Mouse (Mus musculus) heart, embryonic 15.5 days (tissue): ENCODE results near the gene Akap9. TPM values are rescaled to one million over a fixed set of nuclear protein-coding genes. Genes with fewer than 3 reads are reported as not detected.
A peak's percentile ranks its signal among the peaks of the same experiment; 100 is the strongest.
"Not testable (repeated sequence)": the region's sequence is repeated elsewhere in the genome, so short reads cannot be mapped to it uniquely, and the experiment has no call there.

Source experiments
- ATAC-seq: fragments of 200-750 bp; cut with Nextera tagmentation; replicated peaks from 2 replicates; pipeline ENCODE4 v1.8.0; 2017; ENCODE audit warnings: low read depth, moderate TSS enrichment; ENCODE audit not compliant: insufficient number of reproducible peaks, insufficient read depth, low FRiP score
- H3K27ac ChIP-seq: fragments of 300-500 bp; sonication (generic); 2 replicates; pipeline ENCODE4 v1.5.1; 2015; ENCODE audit warnings: mild to moderate bottlenecking, inconsistent platforms
- H3K27me3 ChIP-seq: fragments of 300-500 bp; sonication (generic); 2 replicates; pipeline ENCODE4 v1.6.1; 2015; ENCODE audit warnings: inconsistent platforms
- H3K36me3 ChIP-seq: fragments of 300-500 bp; sonication (generic); 2 replicates; pipeline ENCODE4 v1.6.1; 2015; ENCODE audit warnings: mild to moderate bottlenecking, inconsistent platforms
- H3K4me1 ChIP-seq: fragments of 300-500 bp; sonication (generic); replicated peaks from 2 replicates; pipeline ENCODE4 v1.6.1; 2015; ENCODE audit warnings: inconsistent platforms
- H3K4me2 ChIP-seq: fragments of 300-500 bp; sonication (generic); 2 replicates; pipeline ENCODE4 v1.6.1; 2015; ENCODE audit warnings: inconsistent platforms, mild to moderate bottlenecking, moderate library complexity
- H3K4me3 ChIP-seq: fragments of 300-500 bp; sonication (generic); 2 replicates; pipeline ENCODE4 v1.5.1; 2015; ENCODE audit warnings: mild to moderate bottlenecking, inconsistent platforms
- H3K9ac ChIP-seq: fragments of 300-500 bp; sonication (generic); 2 replicates; pipeline ENCODE4 v1.6.1; 2015; ENCODE audit warnings: mild to moderate bottlenecking, inconsistent platforms
- H3K9me3 ChIP-seq: fragments of 300-500 bp; sonication (generic); replicated peaks from 2 replicates; pipeline ENCODE4 v1.6.1; 2016; ENCODE audit warnings: inconsistent platforms
- WGBS: fragments of 180-500 bp; shearing (Covaris S2); methylation state at CpG from one replicate; pipeline ENCODE4 v1.1.7; 2015; ENCODE audit warnings: mixed read lengths; 5-methylcytosine and 5-hydroxymethylcytosine counted together
- polyA plus RNA-seq: library from polyadenylated mRNA; unstranded; fragments of >200 nt; fragmentation: Nextera tagmentation; extraction: Ambion mirVana; gene quantifications from 2 replicates; pipeline ENCODE4 v1.2.1, GENCODE M21; 2015

Akap9 gene
- polyA plus RNA-seq, 1 experiment from 2014 or later: 102 TPM

DNA sequence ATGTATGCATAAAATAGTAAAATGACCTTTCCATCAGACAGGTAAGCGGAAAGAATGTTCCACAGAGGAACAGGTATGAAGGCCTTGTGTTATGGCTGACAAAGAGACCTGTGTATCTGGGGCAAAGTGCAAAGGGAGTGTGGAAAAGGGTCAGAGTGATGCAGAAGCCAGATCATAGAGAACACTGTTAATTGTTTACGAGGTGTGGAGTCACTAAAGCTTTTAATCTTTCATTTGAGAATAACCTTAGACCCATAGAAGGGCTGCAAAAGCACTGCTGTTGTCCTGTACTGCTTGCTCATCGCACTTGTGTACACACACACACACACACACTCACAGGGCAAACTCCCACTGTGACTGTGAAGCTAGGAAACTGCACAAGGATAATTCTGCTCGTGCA, 91.5 kb downstream of the Akap9 start:
- H3K4me3 ChIP-seq: no peak overlapping the region
- no peaks in the 10 kb centered on the region for H3K27me3 ChIP-seq
- WGBS: 92% methylated on average over 4 of the region's 4 CpGs
- no peak overlapping the region for H3K4me2 ChIP-seq
- ATAC-seq: no peak
- H3K9me3 ChIP-seq: no peaks in the 10 kb centered on the region
- H3K4me1 ChIP-seq: peaks cover 10% of the 10 kb centered on the region; the same call in 1 of the 2 replicates
- H3K36me3 ChIP-seq: no peaks in the 10 kb centered on the region; the same call in 1 of the 2 replicates
- no peak overlapping the region for H3K27ac ChIP-seq
- no peak overlapping the region for H3K9ac ChIP-seq

DNA sequence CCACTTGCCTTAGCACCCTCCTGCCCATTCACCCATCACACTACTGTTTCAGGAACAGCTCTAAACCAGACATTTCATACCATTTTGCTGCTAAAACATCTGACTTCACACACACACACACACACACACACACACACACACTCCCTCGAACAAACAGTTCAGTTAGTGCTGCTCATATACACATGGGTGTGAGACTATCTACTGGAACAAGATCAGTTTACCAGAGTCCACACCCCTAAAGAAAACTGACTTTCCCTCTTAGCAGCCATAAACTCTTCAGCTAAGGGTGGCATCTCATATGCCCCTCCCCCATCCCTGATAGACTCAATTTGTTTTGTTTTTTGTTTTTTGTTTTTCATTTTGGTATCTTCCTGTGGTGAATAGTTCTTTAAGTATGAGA, 92.2 kb downstream of the Akap9 start:
- Histone ChIP-seq H3K27ac (no peak overlapping the region), H3K4me3 (no peak overlapping the region), H3K9me3 (no peaks in the 10 kb centered on the region), H3K4me2 (no peak overlapping the region), H3K4me1 (peaks cover 13% of the 10 kb centered on the region), H3K27me3 (no peaks in the 10 kb centered on the region), H3K9ac (no peak overlapping the region), H3K36me3 (no peaks in the 10 kb centered on the region; the same call in 1 of the 2 replicates)
- 91% methylated on average over 1 of the region's 1 CpGs for WGBS
- ATAC-seq: no peak

DNA sequence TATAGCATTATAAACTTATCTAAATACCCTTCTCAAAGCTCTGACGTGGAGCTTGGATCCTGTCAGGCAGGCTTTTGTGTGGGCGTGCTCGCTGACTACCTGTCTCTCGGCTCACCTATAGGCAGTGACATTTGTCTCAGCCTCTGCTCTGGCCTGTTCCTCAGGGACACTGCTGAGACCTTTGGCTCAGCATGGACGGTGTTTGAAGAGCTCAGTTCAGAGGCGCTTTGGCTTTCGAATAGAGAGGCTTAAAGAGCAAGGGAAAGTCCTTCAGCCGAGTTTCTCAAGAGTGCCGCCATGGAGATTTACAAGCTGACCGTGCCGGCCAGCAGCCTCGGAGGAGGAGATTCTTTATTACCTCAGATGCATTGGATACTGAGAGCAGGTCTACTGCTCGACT, 95.3 kb downstream of the Akap9 start:
- WGBS: 59% methylated on average over 13 of the region's 13 CpGs
- H3K36me3 ChIP-seq: no peaks in the 10 kb centered on the region
- H3K27ac ChIP-seq: peak overlapping the region; percentile 20
- H3K9ac ChIP-seq: no peak overlapping the region
- no peak overlapping the region for H3K4me3 ChIP-seq
- ATAC-seq: no peak
- H3K27me3 ChIP-seq: no peaks in the 10 kb centered on the region
- H3K9me3 ChIP-seq: no peaks in the 10 kb centered on the region
- peaks cover 16% of the 10 kb centered on the region for H3K4me1 ChIP-seq
- peak overlapping the region; percentile 21 for H3K4me2 ChIP-seq

DNA sequence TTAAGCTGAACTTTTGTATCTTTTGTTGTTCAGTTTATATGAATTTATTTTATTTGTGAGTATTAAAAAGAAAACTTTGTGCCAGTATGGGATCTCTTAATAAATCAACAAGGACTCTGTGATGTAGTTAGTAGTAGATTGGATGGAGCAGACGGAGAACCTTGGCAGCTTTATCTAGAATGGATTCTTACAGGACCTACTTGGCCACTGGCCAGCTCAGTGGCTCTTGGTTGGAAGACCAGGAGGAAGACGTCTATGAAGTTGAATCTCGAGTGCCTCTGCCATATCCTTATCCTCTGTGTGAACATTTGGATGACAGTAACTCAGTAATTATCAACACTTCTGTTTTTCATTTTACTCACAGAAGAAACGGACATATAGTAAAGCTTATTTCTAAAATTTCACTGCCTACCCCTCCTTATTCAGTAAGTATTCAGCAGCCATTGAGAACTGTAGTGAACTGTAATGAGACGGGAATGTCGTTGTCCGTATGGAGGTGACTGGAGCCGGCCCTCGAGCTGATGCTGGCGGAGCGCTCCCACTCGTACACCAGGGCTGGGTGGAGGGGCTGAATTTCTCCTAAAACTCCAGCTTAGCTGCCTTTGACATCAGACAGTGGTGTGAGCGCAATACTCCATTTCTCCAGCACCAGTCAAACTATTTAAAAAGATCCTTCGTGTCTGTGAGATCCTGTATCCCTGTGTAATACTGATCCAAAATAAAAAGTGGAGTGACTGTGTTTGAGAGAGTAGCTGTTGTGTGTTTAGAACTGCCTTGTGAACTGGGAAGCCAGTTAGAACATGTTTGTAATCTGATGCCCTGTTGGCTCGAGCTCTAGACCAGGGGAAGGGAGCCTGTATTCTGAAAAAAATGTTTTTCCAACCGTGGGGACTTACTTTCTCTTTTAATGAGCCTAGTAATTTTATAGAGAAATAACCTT, 96.2 kb downstream of the Akap9 start:
- H3K4me2 ChIP-seq: peak overlapping the region; percentile 58
- peak; percentile 70 for ATAC-seq
- 0 out of 2 replicates have a peak, but pooled peaks cover 3% of the 10 kb centered on the region for H3K36me3 ChIP-seq
- peak overlapping the region; percentile 28 for H3K4me3 ChIP-seq
- peak overlapping the region; percentile 85 for H3K27ac ChIP-seq
- WGBS: 27% methylated on average over 16 of the region's 16 CpGs
- no peaks in the 10 kb centered on the region for H3K27me3 ChIP-seq
- H3K9me3 ChIP-seq: no peaks in the 10 kb centered on the region
- no peak overlapping the region for H3K9ac ChIP-seq
- peaks cover 16% of the 10 kb centered on the region for H3K4me1 ChIP-seq

DNA sequence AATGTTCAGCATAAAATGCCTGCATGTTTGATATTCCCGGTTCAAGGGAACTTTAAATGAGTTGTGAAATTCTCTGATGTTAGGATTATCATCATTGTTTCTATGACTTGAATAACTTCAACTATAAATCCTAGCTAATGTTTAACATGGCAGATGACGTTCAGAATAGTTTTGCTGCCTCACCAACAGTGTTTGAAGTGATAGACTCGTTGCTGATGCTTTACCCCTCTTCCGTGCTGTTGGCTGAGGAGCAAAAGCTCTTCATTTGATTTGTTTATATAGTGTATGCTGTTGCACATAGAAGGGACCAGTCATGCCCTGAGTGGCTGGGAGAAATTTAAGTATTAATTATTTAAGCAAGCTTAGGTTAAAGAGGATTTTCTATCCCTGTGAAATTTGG, 96.9 kb downstream of the Akap9 start:
- peak overlapping the region; percentile 85 for H3K27ac ChIP-seq
- no peaks in the 10 kb centered on the region for H3K27me3 ChIP-seq
- peaks cover 16% of the 10 kb centered on the region for H3K4me1 ChIP-seq
- peak overlapping the region; percentile 28; the same call in 1 of the 2 replicates for H3K4me3 ChIP-seq
- WGBS: 48% methylated on average over 4 of the region's 4 CpGs
- H3K36me3 ChIP-seq: peaks cover 4% of the 10 kb centered on the region; the same call in 1 of the 2 replicates
- H3K9ac ChIP-seq: no peak overlapping the region
- ATAC-seq: no peak
- peak overlapping the region; percentile 58 for H3K4me2 ChIP-seq
- H3K9me3 ChIP-seq: no peaks in the 10 kb centered on the region

DNA sequence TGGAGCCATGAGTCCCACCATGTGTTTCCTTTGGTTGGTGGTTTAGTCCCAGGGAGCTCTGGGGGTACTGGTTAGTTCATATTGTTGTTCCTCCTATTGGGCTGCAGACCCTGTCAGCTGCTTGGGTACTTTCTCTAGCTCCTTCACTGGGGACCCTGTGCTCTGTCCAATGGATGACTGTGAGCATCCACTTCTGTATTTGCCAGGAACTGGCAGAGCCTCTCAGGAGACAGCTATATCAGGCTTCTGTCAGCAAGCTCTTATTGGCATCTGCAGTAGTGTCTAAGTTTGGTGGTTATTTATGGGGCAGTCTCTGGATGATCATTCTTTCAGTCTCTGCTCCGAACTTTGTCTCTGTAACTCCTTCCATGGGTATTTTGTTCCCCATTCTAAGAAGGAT, 98.5 kb downstream of the Akap9 start:
- ATAC-seq, H3K9ac ChIP-seq, H3K4me3 ChIP-seq, H3K27me3 ChIP-seq, H3K4me2 ChIP-seq, H3K9me3 ChIP-seq: not testable (repeated sequence)
- H3K36me3 ChIP-seq: peaks cover 12% of the 10 kb centered on the region
- peak overlapping the region; percentile 15; the same call in 1 of the 2 replicates for H3K27ac ChIP-seq
- H3K4me1 ChIP-seq: peaks cover 16% of the 10 kb centered on the region
- WGBS: 47% methylated on average over 1 of the region's 1 CpGs

DNA sequence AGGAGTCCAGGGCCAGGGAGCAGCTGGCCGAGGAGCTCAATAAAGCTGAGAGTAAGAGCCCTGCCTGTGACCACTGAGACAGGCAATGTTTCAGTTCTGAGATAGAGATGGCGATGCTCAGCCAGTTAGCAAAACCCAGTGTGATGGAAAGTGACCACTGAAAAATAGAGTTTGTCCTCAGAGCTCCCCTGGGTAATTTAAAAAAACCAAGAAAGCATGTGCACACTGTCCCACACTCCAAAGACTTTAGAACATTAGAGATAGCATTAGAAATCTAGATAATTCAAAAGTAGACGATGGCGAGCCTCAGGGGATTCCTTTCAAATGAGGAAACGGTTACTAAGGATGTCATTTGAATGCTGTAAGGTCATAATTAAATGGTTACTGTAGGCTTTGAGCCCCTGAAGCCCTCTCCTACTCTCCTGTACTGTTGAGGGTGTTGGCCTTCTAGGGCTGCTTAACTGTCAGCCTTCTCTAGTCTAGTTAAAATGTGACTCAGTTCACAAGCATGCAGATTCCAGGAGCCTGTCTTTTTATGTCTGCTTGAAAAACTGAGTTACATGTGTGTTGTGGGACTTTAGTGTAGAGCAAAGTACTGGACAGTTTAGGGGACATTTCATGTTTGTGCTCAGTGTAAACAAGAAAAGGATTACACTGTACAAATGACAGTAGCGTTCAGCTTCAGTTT, 100.8 kb downstream of the Akap9 start:
- H3K9me3 ChIP-seq: no peaks in the 10 kb centered on the region
- no peak overlapping the region for H3K4me3 ChIP-seq
- peaks cover 12% of the 10 kb centered on the region for H3K4me1 ChIP-seq
- no peak overlapping the region for H3K27ac ChIP-seq
- ATAC-seq: no peak
- no peak overlapping the region for H3K4me2 ChIP-seq
- H3K9ac ChIP-seq: no peak overlapping the region
- 74% methylated on average over 6 of the region's 6 CpGs for WGBS
- H3K36me3 ChIP-seq: peaks cover 20% of the 10 kb centered on the region
- H3K27me3 ChIP-seq: no peaks in the 10 kb centered on the region

DNA sequence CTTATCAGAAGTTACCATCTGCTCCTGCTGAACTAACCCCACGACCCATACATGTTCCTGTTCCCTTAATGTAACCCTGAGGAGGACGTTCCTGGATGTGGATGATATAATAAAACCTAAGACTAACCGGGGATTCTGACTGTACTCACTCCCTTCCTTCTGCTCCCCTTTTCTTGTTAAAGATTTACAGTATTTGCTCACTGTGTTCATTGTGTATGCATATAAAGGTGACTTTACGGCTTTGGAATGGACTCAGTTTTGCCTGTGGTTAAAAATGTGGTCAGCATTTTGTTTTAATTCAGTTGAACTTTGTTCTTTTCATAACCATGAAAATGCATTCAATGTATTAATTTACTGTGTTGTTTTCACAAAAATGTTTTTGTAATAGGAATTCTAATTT, 104.0 kb downstream of the Akap9 start:
- H3K27me3 ChIP-seq: no peaks in the 10 kb centered on the region
- no peaks in the 10 kb centered on the region for H3K4me1 ChIP-seq
- H3K4me2 ChIP-seq: no peak overlapping the region
- no peak overlapping the region for H3K27ac ChIP-seq
- H3K9ac ChIP-seq: no peak overlapping the region
- peaks cover 37% of the 10 kb centered on the region for H3K36me3 ChIP-seq
- H3K9me3 ChIP-seq: no peaks in the 10 kb centered on the region
- 84% methylated on average over 4 of the region's 4 CpGs for WGBS
- no peak overlapping the region for H3K4me3 ChIP-seq
- ATAC-seq: no peak

DNA sequence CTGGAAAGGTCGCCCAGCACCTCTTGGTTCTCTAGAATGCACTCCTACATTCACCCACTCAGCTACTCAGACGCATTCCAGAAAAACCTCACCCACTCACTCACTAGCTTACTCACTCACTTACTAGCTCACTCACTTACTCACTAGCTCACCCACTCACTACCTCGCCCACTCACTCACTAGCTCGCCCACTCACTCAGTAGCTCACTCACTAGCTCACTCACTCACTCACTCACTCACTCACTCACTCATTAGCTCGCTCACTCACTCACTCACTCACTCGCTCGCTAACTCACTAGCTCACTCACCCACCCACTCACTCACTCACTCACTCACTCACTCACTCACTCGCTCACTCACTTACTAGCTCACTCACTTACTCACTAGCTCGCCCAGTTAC, 108.8 kb downstream of the Akap9 start:
- Histone ChIP-seq H3K9me3 (no peaks in the 10 kb centered on the region), H3K27me3 (no peaks in the 10 kb centered on the region), H3K27ac (no peak overlapping the region), H3K9ac (no peak overlapping the region), H3K4me3 (no peak overlapping the region), H3K4me1 (no peaks in the 10 kb centered on the region), H3K4me2 (no peak overlapping the region), H3K36me3 (peaks cover 55% of the 10 kb centered on the region)
- 88% methylated on average over 9 of the region's 9 CpGs for WGBS
- no peak for ATAC-seq

DNA sequence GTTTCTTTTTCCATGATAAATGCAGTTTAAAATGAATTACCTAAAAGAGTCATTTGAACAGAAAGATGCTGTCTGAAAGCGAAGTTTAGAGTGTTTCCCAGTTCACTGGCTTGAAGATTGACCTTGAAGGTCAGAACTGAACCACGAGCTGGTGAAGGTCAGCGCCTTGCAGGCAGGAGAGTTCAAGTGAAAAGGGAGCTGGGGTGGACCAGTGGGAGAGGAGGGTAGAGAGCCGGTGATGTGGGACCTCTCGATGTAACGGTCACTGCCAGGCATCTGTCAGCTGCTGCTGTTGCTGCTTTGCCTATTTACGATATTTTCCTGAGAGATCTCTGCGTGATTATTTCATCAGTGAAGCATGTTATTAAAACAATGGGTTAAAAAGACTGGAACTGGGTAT, 111.5 kb downstream of the Akap9 start:
- Histone ChIP-seq H3K27ac (no peak overlapping the region), H3K36me3 (peaks cover 52% of the 10 kb centered on the region; the same call in 1 of the 2 replicates), H3K27me3 (no peaks in the 10 kb centered on the region), H3K4me2 (no peak overlapping the region), H3K9me3 (no peaks in the 10 kb centered on the region), H3K9ac (no peak overlapping the region), H3K4me1 (no peaks in the 10 kb centered on the region), H3K4me3 (no peak overlapping the region)
- no peak for ATAC-seq
- 84% methylated on average over 8 of the region's 8 CpGs for WGBS

DNA sequence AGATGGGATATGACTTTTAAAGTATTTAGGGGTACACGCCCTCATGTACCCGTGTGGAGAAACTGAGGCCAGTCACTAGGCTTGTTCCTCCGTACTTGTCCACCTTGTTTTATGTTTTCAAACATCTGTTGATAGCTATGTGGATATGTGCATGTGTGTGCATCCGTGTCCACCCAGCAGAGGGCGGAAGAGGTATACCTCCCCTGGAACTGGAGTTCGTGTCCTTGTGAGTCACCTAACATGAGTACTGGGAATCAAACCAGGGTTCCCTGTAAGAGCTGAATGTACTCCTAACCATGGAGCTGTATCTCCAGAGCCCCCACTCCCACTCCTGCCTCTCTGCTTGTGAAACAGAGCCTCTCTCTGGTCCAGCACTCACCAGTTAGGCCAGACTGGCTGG, 112.5 kb downstream of the Akap9 start:
- H3K27ac ChIP-seq: no peak overlapping the region
- whole genome bisulfite sequencing: 92% methylated on average over 6 of the region's 6 CpGs
- H3K4me2 ChIP-seq: no peak overlapping the region
- ATAC-seq: no peak
- H3K36me3 ChIP-seq: peaks cover 51% of the 10 kb centered on the region; the same call in 1 of the 2 replicates
- H3K9me3 ChIP-seq: no peaks in the 10 kb centered on the region
- H3K4me1 ChIP-seq: no peaks in the 10 kb centered on the region
- no peak overlapping the region for H3K9ac ChIP-seq
- H3K4me3 ChIP-seq: no peak overlapping the region
- H3K27me3 ChIP-seq: no peaks in the 10 kb centered on the region
